Mouse (Mus musculus): ENCODE data around the gene Tmem229a.

The Tmem229a gene

DNA sequence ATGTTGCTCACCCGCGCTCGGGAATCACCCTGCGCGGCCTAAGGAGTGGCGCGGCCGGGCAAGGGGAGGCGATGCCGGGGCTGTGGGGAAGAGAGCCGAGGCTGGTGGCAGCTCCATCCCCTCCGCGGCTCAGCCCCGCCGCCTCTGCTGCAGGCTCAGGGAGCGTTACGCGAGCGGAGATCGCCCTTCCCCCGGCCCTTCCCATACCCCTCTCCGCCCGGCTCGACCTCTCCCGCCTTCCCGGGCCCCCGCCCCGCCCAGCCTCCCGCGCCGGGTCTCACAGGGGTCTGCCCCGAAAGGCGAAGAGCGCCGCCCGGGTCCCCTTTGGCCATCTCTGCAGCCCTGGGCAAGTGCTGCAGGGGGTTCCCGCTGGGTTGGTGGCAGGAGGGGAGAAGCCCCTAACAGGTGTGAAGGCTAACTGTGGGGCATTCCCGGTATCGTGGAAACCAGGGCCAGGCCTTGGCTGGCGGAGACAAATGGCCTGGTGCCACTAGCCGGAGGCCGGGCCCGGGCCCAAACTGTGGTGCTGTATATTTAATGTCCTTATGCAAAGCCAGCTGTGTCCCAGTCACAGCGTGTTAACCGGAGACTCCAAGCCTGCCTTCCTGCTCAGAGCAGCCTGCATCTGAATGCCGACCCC lies at the start of gene Tmem229a:
Gene Tmem229a, minus strand, starts transcription at position 352 of the 640 bp plus-strand sequence.
- peak; percentile 78 for DNase-seq

GRCm38 (mm10) chr6:24993754-24994153 lies 37.7 kb upstream of the Tmem229a start:
- DNase-seq = no peak

GRCm38 (mm10) chr6:24989836-24990235 lies 33.7 kb upstream of the Tmem229a start:
- no peak for DNase-seq

DNA sequence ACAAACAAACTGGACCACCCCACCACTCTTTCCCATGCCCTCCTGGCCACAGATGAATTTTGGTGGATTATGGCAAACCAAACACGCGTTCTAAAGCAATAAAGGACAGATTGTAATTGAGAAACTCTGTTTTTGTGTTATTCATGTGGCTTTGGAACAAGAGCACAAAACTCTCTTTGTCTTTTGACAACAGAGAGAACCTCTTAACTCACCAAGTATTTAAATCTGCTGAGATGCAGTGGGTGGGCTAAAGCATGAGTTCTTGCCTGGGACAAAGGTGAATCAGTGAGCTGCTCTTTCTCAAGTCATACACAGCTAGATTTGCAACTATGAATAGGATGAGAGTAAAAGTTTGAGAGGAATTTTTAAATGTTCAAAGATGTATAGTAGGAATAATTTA lies 20.1 kb upstream of the Tmem229a start:
- no peak for DNase-seq

DNA sequence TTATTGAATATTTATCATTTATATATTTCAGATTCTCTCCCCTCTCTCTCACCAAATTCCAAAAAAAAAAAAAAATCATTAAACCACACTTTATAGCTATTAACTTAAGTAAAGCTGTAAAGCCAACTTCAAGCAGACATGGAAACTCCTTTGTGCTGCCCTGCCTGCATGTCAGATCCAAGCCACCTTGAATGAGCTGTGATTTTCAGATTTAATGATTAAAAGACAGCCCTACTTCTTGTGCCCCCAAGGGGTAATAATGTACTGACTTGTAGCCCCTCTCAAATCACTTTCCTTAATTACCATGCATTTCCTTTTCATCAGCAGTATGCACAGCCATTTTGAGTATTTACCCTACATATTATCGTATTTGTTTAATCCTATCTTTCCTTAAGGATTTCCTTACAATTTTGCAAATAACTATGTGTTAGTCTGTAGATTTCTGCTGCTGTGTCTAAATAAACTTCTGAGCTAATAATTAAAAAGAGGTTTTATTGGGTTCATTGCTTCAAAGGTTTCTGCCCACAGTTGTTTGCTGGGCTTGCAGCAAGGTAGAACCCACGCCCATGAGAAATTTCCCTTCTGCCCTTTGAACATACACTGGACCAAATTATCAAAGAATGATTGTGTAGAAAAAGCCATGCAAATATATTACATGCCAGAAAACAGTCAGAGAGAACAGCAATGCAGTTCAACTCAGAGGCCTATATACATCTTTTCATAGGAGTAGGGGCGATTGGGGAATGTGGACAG lies 12.6 kb upstream of the Tmem229a start:
- DNase-seq = no peak

DNA sequence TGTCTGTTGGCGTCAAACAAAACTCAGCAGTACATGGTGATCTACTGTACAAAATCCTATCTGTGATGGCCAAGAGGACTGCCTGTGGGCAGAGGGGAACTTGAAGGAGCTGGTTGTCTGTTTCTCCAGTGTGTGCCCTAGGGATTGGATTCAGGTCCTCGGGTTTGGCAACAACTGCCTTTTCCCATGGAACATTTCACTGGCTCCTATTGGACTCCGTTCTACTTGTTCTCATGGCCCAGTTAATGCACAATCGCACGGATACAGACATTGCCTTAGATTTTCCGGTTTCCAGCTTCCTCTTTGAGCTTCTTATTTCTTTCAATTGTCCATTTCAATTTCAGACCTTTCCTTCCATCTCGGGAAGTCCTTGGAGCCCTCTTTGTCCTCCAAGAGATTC lies 11.6 kb upstream of the Tmem229a start:
- no peak for DNase-seq

DNA sequence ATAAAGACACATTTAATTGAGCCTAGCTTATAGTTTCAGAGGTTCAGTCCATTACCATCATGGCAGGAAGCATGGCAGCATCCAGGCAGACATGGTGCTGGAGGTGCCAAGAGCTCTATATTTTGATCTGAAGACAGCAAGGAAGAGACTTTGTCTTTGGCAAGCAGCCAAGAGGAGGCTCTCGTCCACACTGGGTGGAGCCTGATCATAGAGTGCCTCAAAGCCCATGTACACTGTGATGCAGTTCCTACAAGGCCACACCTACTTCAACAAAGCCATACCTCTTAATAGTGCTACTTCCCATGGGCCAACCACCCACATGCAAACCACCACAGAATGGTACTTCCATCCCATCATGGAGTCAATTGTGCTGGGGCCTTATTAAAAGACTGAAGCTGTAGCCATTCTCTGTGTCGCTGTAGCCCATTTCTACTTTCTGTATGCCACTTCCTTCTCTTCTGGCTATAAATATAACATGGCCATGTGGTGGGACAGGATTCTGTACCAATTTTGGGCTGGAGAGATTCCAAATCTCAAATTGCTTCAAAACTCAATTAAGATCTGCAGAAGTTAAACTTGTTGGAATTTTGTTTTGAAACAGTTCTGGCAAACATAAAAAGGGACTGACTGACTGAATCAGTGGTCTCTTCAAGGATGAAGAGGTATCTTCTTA lies 10.0 kb upstream of the Tmem229a start:
- no peak for DNase-seq

DNA sequence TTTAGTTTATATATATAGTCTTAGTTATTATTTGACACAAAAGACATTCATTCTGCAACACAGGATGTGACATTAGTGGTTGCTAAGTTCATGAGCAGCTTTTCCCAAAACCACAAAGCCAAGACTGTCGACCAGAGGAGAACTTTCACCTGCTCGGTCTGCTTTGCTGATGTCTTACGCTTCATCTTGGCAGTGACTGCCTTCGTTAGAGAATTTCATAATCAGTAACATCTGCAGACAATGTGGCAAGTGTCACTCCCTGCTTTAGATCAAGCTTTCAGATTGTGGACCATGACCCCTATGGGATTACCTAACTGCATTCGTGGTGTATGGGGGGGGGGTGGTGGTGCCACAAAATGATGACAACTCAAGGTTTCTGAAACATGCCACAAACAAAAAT lies 7.7 kb upstream of the Tmem229a start:
- no peak for DNase-seq

- DNase-seq = no peak
These were observed 483 bp upstream of the Tmem229a start for GRCm38 (mm10) chr6:24956586-24956973.

GRCm38 (mm10) chr6:24955131-24955945 lies 759 bp downstream of the Tmem229a start:
- peak; percentile 82 for DNase-seq

- no peak for DNase-seq
These were observed 2.0 kb downstream of the Tmem229a start for GRCm38 (mm10) chr6:24954126-24954525.

DNA sequence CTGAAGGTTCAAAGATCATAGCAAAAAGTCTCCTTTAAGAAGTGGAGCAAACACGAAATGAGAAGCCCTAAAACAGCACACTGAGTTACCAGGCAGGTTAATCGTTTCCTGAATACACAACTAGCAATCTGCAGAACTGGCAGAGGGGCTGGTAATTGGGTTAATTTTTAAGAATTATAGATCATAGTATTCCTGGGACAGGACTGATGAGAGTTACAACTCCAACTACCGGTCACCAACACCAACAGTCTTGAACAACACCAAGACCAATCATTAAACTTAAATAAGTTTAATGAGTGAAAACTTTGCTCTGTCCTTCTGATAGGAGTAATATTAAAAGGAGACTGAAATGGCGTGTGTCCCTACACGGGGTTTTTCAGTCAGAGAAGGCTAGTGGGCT lies 3.8 kb downstream of the Tmem229a start:
- DNase-seq = no peak

DNA sequence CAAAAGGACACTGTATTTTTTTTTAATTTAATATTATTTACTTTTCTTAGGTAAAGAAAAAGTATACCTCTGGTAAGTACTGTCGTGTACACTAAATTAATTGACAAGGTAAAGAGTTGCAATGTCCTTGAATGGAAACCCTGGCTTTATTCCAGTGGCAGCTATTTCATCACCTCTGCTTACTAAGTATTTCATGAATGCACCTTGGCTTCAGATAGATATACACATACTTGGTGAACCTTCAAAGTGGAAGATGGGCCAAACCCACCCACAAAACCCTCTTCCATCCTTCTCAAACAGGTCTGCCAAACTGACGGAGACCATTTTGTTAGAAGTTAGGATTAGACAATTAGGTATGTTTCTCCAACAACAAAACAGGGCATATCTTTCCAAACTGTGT lies 5.4 kb downstream of the Tmem229a start:
- no peak for DNase-seq

- DNase-seq = no peak
These were observed 30.9 kb downstream of the Tmem229a start for GRCm38 (mm10) chr6:24925076-24925785.

DNA sequence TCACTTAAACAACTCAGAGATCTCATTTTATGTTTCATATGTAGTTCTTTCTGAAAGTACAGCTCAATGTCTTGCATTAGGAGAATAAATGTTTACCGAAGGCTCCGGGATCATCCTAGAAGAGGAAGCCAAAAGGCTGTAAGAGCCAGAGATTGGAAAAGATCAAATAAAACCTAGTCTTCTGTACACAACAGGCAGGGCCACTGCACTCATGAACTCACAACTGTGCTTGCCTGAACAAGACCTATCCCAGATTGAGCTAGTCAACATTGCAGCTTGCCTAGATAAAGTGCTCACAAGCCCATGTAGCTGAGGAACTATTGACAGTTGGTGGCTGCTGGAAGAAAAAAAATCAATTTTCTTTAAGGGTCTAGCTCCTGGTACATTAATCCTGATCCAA lies 42.5 kb downstream of the Tmem229a start:
- DNase-seq = no peak

- no peak for DNase-seq
These were observed 45.4 kb downstream of the Tmem229a start for GRCm38 (mm10) chr6:24910728-24911105.

GRCm38 (mm10) chr6:24910016-24910727 lies 45.9 kb downstream of the Tmem229a start:
- DNase-seq = no peak

- no peak for DNase-seq
These were observed 48.3 kb downstream of the Tmem229a start for GRCm38 (mm10) chr6:24907824-24908223.

DNA sequence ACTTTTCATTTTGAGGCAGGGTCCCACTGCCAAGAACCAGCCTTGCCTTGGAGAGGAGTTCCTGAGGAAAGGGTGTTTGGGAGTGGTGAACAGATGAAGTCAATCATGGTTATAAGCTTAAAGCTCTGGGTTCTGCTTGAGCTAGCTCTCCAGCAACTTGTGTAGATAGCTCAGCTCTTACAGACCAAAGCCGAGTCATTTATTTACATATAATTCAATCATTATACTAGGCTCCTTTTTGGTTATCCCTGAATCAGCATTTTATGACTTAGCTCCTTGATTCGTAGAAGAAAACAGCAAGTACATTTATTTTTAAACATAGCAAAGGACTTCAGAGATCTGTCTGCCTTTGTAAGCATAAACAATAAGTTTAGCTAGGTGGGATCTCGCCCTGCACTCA lies 51.0 kb downstream of the Tmem229a start:
- no peak for DNase-seq
